Mouse (Mus musculus) frontal cortex, postnatal 14 days (tissue): ENCODE measurements at regions not wholly inside any gene's neighbourhood (a gene's known extent, or its start where the extent isn't known, plus 50 kb on each side); places are given as distances from the start of the nearest gene placed in this dataset.

Experiments
- DNase-seq, 2 experiments: peaks; one replicate each; pipeline ENCODE4 v3.0.0; 2022; ENCODE audit warnings: low spot score in 2 of 2

- DNase-seq: no peak
Observed at GRCm38 (mm10) chr16:76830371-76830770, 183.1 kb upstream of the Usp25 start.

- DNase-seq: peak in 1 of 2 experiments; percentile 5
Observed at GRCm38 (mm10) chr16:76827674-76828441, 185.6 kb upstream of the Usp25 start.

- no peak for DNase-seq
Observed at GRCm38 (mm10) chr16:76821261-76821660, 192.2 kb upstream of the Usp25 start.

- no peak for DNase-seq
Observed at GRCm38 (mm10) chr16:76816056-76816885, 197.2 kb upstream of the Usp25 start.

GRCm38 (mm10) chr16:76803725-76804124 lies 209.8 kb upstream of the Usp25 start:
- DNase-seq: no peak

GRCm38 (mm10) chr16:76786405-76787155 lies 226.9 kb upstream of the Usp25 start:
- DNase-seq: peak; percentile 9 to 20

- DNase-seq: no peak
Observed at GRCm38 (mm10) chr16:76782656-76783055, 230.8 kb upstream of the Usp25 start.

- no peak for DNase-seq
Observed at GRCm38 (mm10) chr16:76775790-76776189, 237.7 kb upstream of the Usp25 start.

GRCm38 (mm10) chr16:76774032-76774431 lies 239.5 kb upstream of the Usp25 start:
- DNase-seq: no peak

GRCm38 (mm10) chr16:76773466-76773865 lies 240.0 kb upstream of the Usp25 start:
- DNase-seq: no peak

- peak in 1 of 2 experiments; percentile 22 for DNase-seq
Observed at GRCm38 (mm10) chr16:76768607-76769006, 244.9 kb upstream of the Usp25 start.

- no peak for DNase-seq
Observed at GRCm38 (mm10) chr16:76766636-76767035, 246.9 kb upstream of the Usp25 start.

- no peak for DNase-seq
Observed at GRCm38 (mm10) chr16:76765536-76765935, 248.0 kb upstream of the Usp25 start.

- DNase-seq: no peak
Observed at GRCm38 (mm10) chr16:76764994-76765393, 248.5 kb upstream of the Usp25 start.

GRCm38 (mm10) chr16:76762619-76763283 lies 250.8 kb upstream of the Usp25 start:
- no peak for DNase-seq

- DNase-seq: no peak
Observed at GRCm38 (mm10) chr16:76761848-76762247, 251.7 kb upstream of the Usp25 start.

GRCm38 (mm10) chr16:76761004-76761403 lies 252.5 kb upstream of the Usp25 start:
- no peak for DNase-seq

- DNase-seq: no peak
Observed at GRCm38 (mm10) chr16:76754871-76755270, 258.6 kb upstream of the Usp25 start.

- DNase-seq: no peak
Observed at GRCm38 (mm10) chr16:76746385-76746784, 267.1 kb upstream of the Usp25 start.

GRCm38 (mm10) chr16:76741141-76741540 lies 272.4 kb upstream of the Usp25 start:
- no peak for DNase-seq

- no peak for DNase-seq
Observed at GRCm38 (mm10) chr16:76725991-76726390, 287.5 kb upstream of the Usp25 start.

GRCm38 (mm10) chr16:76725271-76725670 lies 288.2 kb upstream of the Usp25 start:
- no peak for DNase-seq
